In genomic region chr13:21169121-21169656, GRCm38 (mm10) we compare ENCODE assay signal across 9 mouse cellular contexts. TPM values are rescaled to one million over a fixed set of nuclear protein-coding genes. Genes with fewer than 3 reads are reported as not detected.
A peak's percentile ranks its signal among the peaks of the same experiment; 100 is the strongest.
DNase-seq lines count a peak whose midpoint lies in the region; ATAC-seq and TF ChIP-seq lines count a peak whose summit lies in the region.
"Had no signal": no experiment of that assay in that cellular context is flagged by ENCODE, and none has a peak within 500 bp of the region (broad histone marks: within the 10 kb centered on the region; RNA-seq: fewer than 3 reads in every experiment).

No protein-coding gene starts in this region.

- peak overlapping the region; percentile 46 for H3K9ac ChIP-seq in intestine, postnatal 0 days (ENCODE audit: low read depth, low read length)
- H3K9ac ChIP-seq in neural tube, embryonic 11.5 days (ENCODE audit: low read length) = no peak overlapping the region

- H3K4me1 ChIP-seq in thymus, adult 2 months (replicated peaks; ENCODE audit: control insufficient read depth, insufficient read depth, low read length) = peaks cover 7% of the 10 kb centered on the region
- no peaks in the 10 kb centered on the region; the same call in 1 of the 2 replicates for H3K4me1 ChIP-seq in intestine, postnatal 0 days (replicated peaks; ENCODE audit: control insufficient read depth, insufficient read depth, low read length)
- H3K4me1 ChIP-seq in neural tube, embryonic 11.5 days (ENCODE audit: control insufficient read depth, insufficient read depth, low read length) = no peaks in the 10 kb centered on the region

- no peak overlapping the region for H3K27ac ChIP-seq in thymus, adult 2 months (ENCODE audit: control insufficient read depth, insufficient read depth, low read length)
- peak overlapping the region; percentile 66 for H3K27ac ChIP-seq in intestine, postnatal 0 days (ENCODE audit: low read depth, low read length)
- no peak overlapping the region for H3K27ac ChIP-seq in neural tube, embryonic 11.5 days (ENCODE audit: low read depth, low read length)

- DNase-seq in adrenal gland, adult 2 months = peak; percentile 23
- DNase-seq in adrenal gland, postnatal 36 days = no peak
- peak; percentile 9 for DNase-seq in thymus, adult 2 months
- DNase-seq in thymus, postnatal 25 days = no peak
- DNase-seq in neural tube, embryonic 11.5 days (ENCODE audit: low spot score) = no peak
- DNase-seq in adrenal gland, adult 8-10 months = no peak
- no peak for DNase-seq in thymus, adult 18-20 months

- H3K27me3 ChIP-seq in thymus, adult 2 months (ENCODE audit: control insufficient read depth, insufficient read depth, low read length) = no peaks in the 10 kb centered on the region
- H3K27me3 ChIP-seq in intestine, postnatal 0 days (replicated peaks; ENCODE audit: control insufficient read depth, insufficient read depth, low read length) = no peaks in the 10 kb centered on the region
- H3K27me3 ChIP-seq in neural tube, embryonic 11.5 days (ENCODE audit: control insufficient read depth, insufficient read depth, low read length) = no peaks in the 10 kb centered on the region

- TF ChIP-seq CTCF in thymus, adult 2 months (IDR thresholded peaks at IDR 0.05; ENCODE audit: borderline replicate concordance, control insufficient read depth, extremely low read depth, insufficient read depth, low read length, poor library complexity) = no peak
- TF ChIP-seq CTCF in intestine, postnatal 0 days (IDR thresholded peaks at IDR 0.05; ENCODE audit: low read depth) = no peak

- H3K9me3 ChIP-seq in intestine, postnatal 0 days (ENCODE audit: control insufficient read depth) = no peaks in the 10 kb centered on the region
- no peaks in the 10 kb centered on the region for H3K9me3 ChIP-seq in neural tube, embryonic 11.5 days (ENCODE audit: control insufficient read depth, low read length)

- TF ChIP-seq POLR2A in thymus, adult 2 months (IDR thresholded peaks at IDR 0.05; ENCODE audit: control insufficient read depth, extremely low read depth, insufficient read depth, low read length, poor library complexity) = no peak

- no peak for ATAC-seq in intestine, postnatal 0 days
- ATAC-seq in neural tube, embryonic 11.5 days (ENCODE audit: insufficient read depth, low FRiP score, low TSS enrichment) = no peak

- no peak overlapping the region for H3K4me3 ChIP-seq in thymus, adult 2 months (ENCODE audit: control insufficient read depth, insufficient read depth, low read length)
- H3K4me3 ChIP-seq in intestine, postnatal 0 days (ENCODE audit: low read depth, low read length) = peak overlapping the region; percentile 63
- peak overlapping the region; percentile 53 for H3K4me3 ChIP-seq in neural tube, embryonic 11.5 days (ENCODE audit: low read depth, low read length)

- no peaks in the 10 kb centered on the region for H3K36me3 ChIP-seq in thymus, adult 2 months (ENCODE audit: control insufficient read depth, insufficient read depth, low read length)
- no peaks in the 10 kb centered on the region for H3K36me3 ChIP-seq in intestine, postnatal 0 days (ENCODE audit: control insufficient read depth, insufficient read depth)
- H3K36me3 ChIP-seq in neural tube, embryonic 11.5 days (ENCODE audit: control insufficient read depth, insufficient read depth, low read length) = no peaks in the 10 kb centered on the region

- 1% methylated on average over 14 of the region's 14 CpGs for WGBS in thymus, adult 2 months
- 2% methylated on average over 14 of the region's 14 CpGs for WGBS in intestine, postnatal 0 days
- 4% methylated on average over 14 of the region's 14 CpGs for WGBS in neural tube, embryonic 11.5 days

- peak overlapping the region; percentile 85 for H3K4me2 ChIP-seq in intestine, postnatal 0 days (replicated peaks; ENCODE audit: low read depth)
- H3K4me2 ChIP-seq in neural tube, embryonic 11.5 days (ENCODE audit: low read depth) = peak overlapping the region; percentile 89

RNA-seq across cellular contexts. Expression of gene Trim27, which starts 10.1 kb away (rescaled TPM):
- 10 to 100 TPM; 47.9 to 52.0 TPM for total RNA-seq in adrenal gland, adult 2 months (2021)
- 170 and 180 TPM in 2 replicates for polyA plus RNA-seq in adrenal gland, adult 2 months (2012; rRNA removed)
- 10 to 100 TPM; 53.3 to 58.8 TPM for total RNA-seq in adrenal gland, postnatal 36 days (2021)
- polyA plus RNA-seq in thymus, adult 2 months (2012; rRNA removed) = 131 and 200 TPM in 2 replicates
- 51.1 and 53.2 TPM in 2 replicates for polyA plus RNA-seq in intestine, postnatal 0 days (2015; fragmentation: Nextera tagmentation; extraction: Ambion mirVana)
- polyA plus RNA-seq in neural tube, embryonic 11.5 days (2014; fragmentation: Nextera tagmentation; extraction: Ambion mirVana) = 150 and 160 TPM in 2 replicates
- 10 to 100 TPM; 46.8 to 54.3 (median 52.6) TPM for total RNA-seq in adrenal gland, adult 8-10 months (2022)

RNA-seq across cellular contexts. Expression of gene Olfr1368, which starts 23.5 kb away (rescaled TPM):
- not detected for total RNA-seq in adrenal gland, adult 2 months (2021)
- polyA plus RNA-seq in adrenal gland, adult 2 months (2012; rRNA removed) = not detected in 2 replicates
- total RNA-seq in adrenal gland, postnatal 36 days (2021) = not detected
- polyA plus RNA-seq in thymus, adult 2 months (2012; rRNA removed) = not detected in 2 replicates
- not detected in 2 replicates for polyA plus RNA-seq in intestine, postnatal 0 days (2015; fragmentation: Nextera tagmentation; extraction: Ambion mirVana)
- not detected in 2 replicates for polyA plus RNA-seq in neural tube, embryonic 11.5 days (2014; fragmentation: Nextera tagmentation; extraction: Ambion mirVana)
- total RNA-seq in adrenal gland, adult 8-10 months (2022) = not detected
- polyA plus RNA-seq: gonadal fat pad, adult 2 months had no signal

RNA-seq across cellular contexts. Expression of gene Olfr263, which starts 39.8 kb away (rescaled TPM):
- total RNA-seq in adrenal gland, adult 2 months (2021) = not detected
- not detected in 2 replicates for polyA plus RNA-seq in adrenal gland, adult 2 months (2012; rRNA removed)
- not detected for total RNA-seq in adrenal gland, postnatal 36 days (2021)
- polyA plus RNA-seq in thymus, adult 2 months (2012; rRNA removed) = not detected in 2 replicates
- polyA plus RNA-seq in intestine, postnatal 0 days (2015; fragmentation: Nextera tagmentation; extraction: Ambion mirVana) = not detected in 2 replicates
- polyA plus RNA-seq in neural tube, embryonic 11.5 days (2014; fragmentation: Nextera tagmentation; extraction: Ambion mirVana) = not detected in 2 replicates
- not detected for total RNA-seq in adrenal gland, adult 8-10 months (2022)
- polyA plus RNA-seq: gonadal fat pad, adult 2 months had no signal

RNA-seq across cellular contexts. Expression of gene Olfr1369-ps1, which starts 57.9 kb away (rescaled TPM):
- not detected for total RNA-seq in adrenal gland, adult 2 months (2021)
- polyA plus RNA-seq in adrenal gland, adult 2 months (2012; rRNA removed) = not detected in 2 replicates
- not detected for total RNA-seq in adrenal gland, postnatal 36 days (2021)
- not detected in 2 replicates for polyA plus RNA-seq in thymus, adult 2 months (2012; rRNA removed)
- polyA plus RNA-seq in intestine, postnatal 0 days (2015; fragmentation: Nextera tagmentation; extraction: Ambion mirVana) = not detected in 2 replicates
- polyA plus RNA-seq in neural tube, embryonic 11.5 days (2014; fragmentation: Nextera tagmentation; extraction: Ambion mirVana) = not detected in 2 replicates
- total RNA-seq in adrenal gland, adult 8-10 months (2022) = not detected
- polyA plus RNA-seq: gonadal fat pad, adult 2 months had no signal

Comparison
In these comparisons a context has a peak if more than half of its experiments do, and no peak if none do; other contexts are left out.
1. DNase-seq: peak in adrenal gland, adult 2 months (single experiment) and thymus, adult 2 months (single experiment); none in adrenal gland, postnatal 36 days (0 of 2), thymus, postnatal 25 days (single experiment), neural tube, embryonic 11.5 days (single experiment), adrenal gland, adult 8-10 months (single experiment) and thymus, adult 18-20 months (0 of 2).